Mouse (Mus musculus) forebrain, embryonic 10.5 days (tissue): Measurements from ENCODE around the gene Clstn1. TPM values are rescaled to one million over a fixed set of nuclear protein-coding genes. Genes with fewer than 3 reads are reported as not detected.

Experiments used
- DNase-seq: peaks from one replicate; pipeline ENCODE4 v3.0.0-alpha.2; 2017; ENCODE audit warnings: low spot score; ENCODE audit errors: extremely low spot score
- H3K27ac ChIP-seq: fragments of 300-500 bp; sonication (generic); 2 replicates; pipeline ENCODE4 v1.5.1; 2016; ENCODE audit warnings: mild to moderate bottlenecking
- H3K27me3 ChIP-seq: fragments of 300-500 bp; sonication (generic); 2 replicates; pipeline ENCODE4 v1.6.1; 2016; ENCODE audit warnings: mild to moderate bottlenecking; ENCODE audit not compliant: poor library complexity, severe bottlenecking
- H3K36me3 ChIP-seq: fragments of 300-500 bp; sonication (generic); replicated peaks from 2 replicates; pipeline ENCODE4 v1.6.1; 2016; ENCODE audit warnings: mild to moderate bottlenecking, moderate library complexity
- H3K4me1 ChIP-seq: fragments of 300-500 bp; sonication (generic); 2 replicates; pipeline ENCODE4 v1.6.1; 2016
- H3K4me3 ChIP-seq: fragments of 300-500 bp; sonication (generic); 2 replicates; pipeline ENCODE4 v1.5.1; 2016; ENCODE audit warnings: mild to moderate bottlenecking, moderate library complexity
- H3K9me3 ChIP-seq: fragments of 300-500 bp; sonication (generic); 2 replicates; pipeline ENCODE4 v1.6.1; 2016; ENCODE audit warnings: mild to moderate bottlenecking, moderate library complexity
- WGBS: fragments of 180-500 bp; shearing (Covaris S2); methylation state at CpG from one replicate; pipeline ENCODE4 v1.1.7; 2016; 5-methylcytosine and 5-hydroxymethylcytosine counted together
- polyA plus RNA-seq: library from polyadenylated mRNA; unstranded; fragments of >200 nt; fragmentation: Nextera tagmentation; extraction: Ambion mirVana; gene quantifications from 2 replicates; pipeline ENCODE4 v1.2.1, GENCODE M21; 2016

Clstn1 gene
- polyA plus RNA-seq, 1 experiment from 2014 or later = 17.8 TPM

DNA sequence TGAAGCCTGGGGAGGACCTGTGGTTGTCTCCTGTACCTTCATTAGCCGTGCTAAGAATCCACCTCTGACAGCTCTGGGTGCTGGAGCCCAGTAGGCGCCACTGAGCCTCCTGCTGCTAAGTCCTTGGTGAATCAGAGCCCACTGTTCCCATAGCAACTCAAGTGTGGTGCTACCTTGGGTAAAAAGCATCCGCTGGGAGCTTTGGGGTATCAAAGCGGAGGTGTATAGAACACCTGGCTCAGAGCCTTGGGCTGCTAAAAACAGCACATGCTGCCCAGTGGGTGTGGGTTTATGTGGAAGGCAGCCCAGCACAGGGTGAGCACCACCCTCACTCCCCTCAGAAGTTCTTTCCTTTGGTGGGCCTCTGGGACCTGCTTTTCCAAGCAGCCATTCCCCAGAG, 30.2 kb upstream of the Clstn1 start:
- H3K36me3 ChIP-seq = peaks cover 57% of the 10 kb centered on the region
- 82% methylated on average over 4 of the region's 4 CpGs for WGBS

DNA sequence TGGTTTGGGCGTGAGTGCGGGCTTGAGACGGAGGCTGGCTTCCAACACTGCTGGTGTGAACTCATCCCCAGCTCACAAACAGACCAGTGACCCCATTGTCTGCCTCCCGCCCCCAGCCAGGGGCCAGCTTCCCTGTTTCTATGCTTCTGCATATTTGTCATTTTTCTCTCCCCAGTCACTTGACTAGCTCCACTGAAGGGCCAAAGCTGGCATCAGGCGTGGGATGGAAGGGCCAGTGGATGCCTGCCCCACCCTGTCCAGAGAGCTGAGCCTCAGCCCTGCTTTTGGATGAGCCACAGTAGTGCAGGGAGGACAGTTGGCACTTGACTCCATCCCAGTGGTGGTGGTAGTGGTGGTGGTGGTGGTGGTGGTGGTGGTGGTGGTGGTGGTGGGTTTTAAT, 28.4 kb upstream of the Clstn1 start:
- peaks cover 4% of the 10 kb centered on the region; the same call in 1 of the 2 replicates for H3K9me3 ChIP-seq
- H3K27ac ChIP-seq = no peak overlapping the region
- peaks cover 16% of the 10 kb centered on the region for H3K4me1 ChIP-seq
- WGBS = 91% methylated on average over 5 of the region's 5 CpGs
- DNase-seq = no peak
- peaks cover 49% of the 10 kb centered on the region for H3K36me3 ChIP-seq
- H3K4me3 ChIP-seq = no peak overlapping the region
- no peaks in the 10 kb centered on the region for H3K27me3 ChIP-seq

More for the DNA sequence above, 30.2 kb upstream of the Clstn1 start:
- no peak for DNase-seq
- Histone ChIP-seq H3K9me3 (peaks cover 4% of the 10 kb centered on the region; the same call in 1 of the 2 replicates), H3K4me3 (no peak overlapping the region), H3K27me3 (no peaks in the 10 kb centered on the region), H3K4me1 (peaks cover 4% of the 10 kb centered on the region; the same call in 1 of the 2 replicates), H3K27ac (no peak overlapping the region)

DNA sequence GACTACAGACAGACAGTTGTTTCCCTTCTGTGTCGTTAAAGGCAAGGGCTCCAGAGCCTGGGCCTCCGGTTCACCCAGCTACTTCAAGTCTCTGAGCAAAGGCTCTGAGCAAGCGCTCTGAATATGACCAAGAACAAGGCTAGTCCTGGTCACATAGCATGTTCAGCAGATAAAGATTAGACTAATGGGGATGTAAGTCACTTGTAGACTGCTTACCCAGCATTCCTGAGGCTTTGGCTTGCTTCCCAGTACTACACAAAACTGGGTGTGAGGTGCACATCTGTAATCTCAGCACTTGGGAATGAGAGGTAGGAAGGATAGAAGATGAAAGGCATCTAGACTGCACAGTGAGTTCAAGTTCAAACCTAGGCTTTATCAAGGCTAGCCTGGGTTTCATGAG, 27.9 kb upstream of the Clstn1 start:
- no peak for DNase-seq

DNA sequence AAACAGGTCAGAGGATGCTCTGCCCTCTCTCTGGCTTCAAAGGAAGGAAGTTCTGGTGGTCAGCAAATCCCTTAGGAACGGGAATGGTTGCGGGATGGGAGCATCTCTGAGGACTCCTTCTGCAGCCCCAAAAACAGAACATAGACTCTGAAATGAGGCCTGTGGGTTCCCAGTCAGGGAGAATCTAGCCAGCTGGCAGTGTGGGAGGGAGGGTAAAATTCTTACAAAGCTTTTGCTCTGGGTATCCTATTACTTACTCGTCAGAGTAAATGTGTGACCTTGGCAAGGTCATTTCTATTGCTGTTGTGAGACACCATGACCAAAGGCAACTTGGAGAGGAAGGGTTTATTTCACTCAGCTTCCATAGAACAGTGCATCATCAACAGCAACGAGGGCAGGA, 24.9 kb upstream of the Clstn1 start:
- Histone ChIP-seq H3K27me3 (0 out of 2 replicates have a peak, but pooled peaks cover 3% of the 10 kb centered on the region), H3K36me3 (peaks cover 61% of the 10 kb centered on the region), H3K4me3 (no peak overlapping the region), H3K4me1 (peaks cover 35% of the 10 kb centered on the region), H3K27ac (no peak overlapping the region), H3K9me3 (peaks cover 4% of the 10 kb centered on the region; the same call in 1 of the 2 replicates)
- no peak for DNase-seq
- WGBS = 84% methylated on average over 4 of the region's 4 CpGs

More for the DNA sequence above, 27.9 kb upstream of the Clstn1 start:
- Histone ChIP-seq H3K9me3 (peaks cover 4% of the 10 kb centered on the region; the same call in 1 of the 2 replicates), H3K4me1 (peaks cover 21% of the 10 kb centered on the region), H3K4me3 (no peak overlapping the region), H3K27ac (no peak overlapping the region), H3K27me3 (no peaks in the 10 kb centered on the region), H3K36me3 (peaks cover 49% of the 10 kb centered on the region)
- whole genome bisulfite sequencing = over 99% methylated on average over 3 of the region's 3 CpGs

DNA sequence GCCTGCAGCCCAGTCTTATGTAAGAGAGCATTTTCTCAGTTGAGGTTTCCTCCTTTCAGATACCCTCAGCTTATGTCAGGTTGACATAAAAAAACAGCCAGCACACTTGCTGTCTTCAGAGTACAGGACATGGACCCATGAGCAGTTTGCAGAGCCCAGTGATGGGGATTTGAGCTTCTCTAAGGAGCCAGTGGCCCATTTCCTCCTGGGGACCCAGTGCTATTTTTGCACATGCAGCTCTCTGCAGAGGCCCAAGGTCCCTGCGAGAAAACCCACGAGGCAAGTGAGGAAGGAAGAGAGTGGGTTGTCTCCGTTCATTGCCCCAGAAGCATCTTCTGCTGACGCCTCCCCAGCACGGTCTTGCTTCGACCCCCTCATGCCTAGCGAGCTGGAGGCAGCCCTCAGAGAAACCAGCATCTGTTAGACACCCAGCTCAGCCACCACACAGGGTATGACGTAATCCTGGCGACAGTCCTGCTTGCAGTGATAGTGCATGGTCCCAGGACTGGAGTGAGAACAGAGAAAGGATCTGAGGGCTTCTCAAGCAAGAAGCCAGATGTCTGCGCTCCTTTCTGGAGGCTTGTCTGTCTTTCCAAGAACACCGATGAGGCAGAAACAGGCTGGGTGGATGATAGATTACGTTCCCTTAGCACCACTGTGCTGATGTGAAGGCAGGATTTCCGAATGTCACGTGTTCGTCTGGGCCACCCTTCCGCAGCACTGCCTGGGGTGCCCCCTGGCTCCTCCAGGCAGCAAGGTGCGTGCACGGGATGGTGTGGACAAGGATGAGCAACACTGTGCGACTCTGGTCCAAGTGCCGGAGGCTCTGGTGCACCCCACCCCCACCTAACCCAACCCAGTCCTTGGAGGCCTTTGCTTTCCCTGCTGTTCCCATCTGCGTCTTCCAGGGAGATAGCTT, 24.0 kb upstream of the Clstn1 start:
- Histone ChIP-seq H3K4me1 (peaks cover 39% of the 10 kb centered on the region), H3K27ac (peak overlapping the region; percentile 74), H3K36me3 (peaks cover 58% of the 10 kb centered on the region)

DNA sequence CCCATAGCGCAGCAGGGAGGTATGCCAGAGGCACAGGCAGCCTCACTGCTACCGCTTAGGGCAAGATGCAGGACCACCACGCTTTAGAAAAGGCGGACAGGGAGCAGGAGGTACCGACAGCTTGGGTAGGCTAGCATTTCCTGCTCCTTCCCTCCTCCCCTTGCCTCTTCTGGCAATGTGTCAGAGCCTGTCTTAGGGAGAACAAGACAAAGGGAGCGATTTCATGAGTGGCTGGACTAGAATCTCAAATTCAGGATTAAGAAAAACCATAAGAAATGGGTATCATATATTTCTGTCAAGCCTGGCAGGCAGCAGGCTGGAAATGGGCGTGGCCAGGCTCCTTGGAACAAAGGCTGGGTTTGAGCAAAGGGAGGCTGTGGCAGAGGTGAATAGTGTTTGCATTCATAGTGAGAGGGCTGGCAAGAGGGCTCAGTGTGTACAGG, 23.3 kb upstream of the Clstn1 start:
- H3K4me1 ChIP-seq = peaks cover 44% of the 10 kb centered on the region
- H3K36me3 ChIP-seq = peaks cover 52% of the 10 kb centered on the region
- WGBS = 36% methylated on average over 7 of the region's 7 CpGs
- H3K9me3 ChIP-seq = peaks cover 4% of the 10 kb centered on the region; the same call in 1 of the 2 replicates
- peak overlapping the region; percentile 74 for H3K27ac ChIP-seq
- 0 out of 2 replicates have a peak, but pooled peaks cover 3% of the 10 kb centered on the region for H3K27me3 ChIP-seq
- DNase-seq = no peak
- no peak overlapping the region for H3K4me3 ChIP-seq

More for the DNA sequence above, 24.0 kb upstream of the Clstn1 start:
- no peak for DNase-seq
- Histone ChIP-seq H3K27me3 (0 out of 2 replicates have a peak, but pooled peaks cover 3% of the 10 kb centered on the region), H3K9me3 (peaks cover 4% of the 10 kb centered on the region; the same call in 1 of the 2 replicates), H3K4me3 (no peak overlapping the region)
- 69% methylated on average over 21 of the region's 21 CpGs for WGBS

DNA sequence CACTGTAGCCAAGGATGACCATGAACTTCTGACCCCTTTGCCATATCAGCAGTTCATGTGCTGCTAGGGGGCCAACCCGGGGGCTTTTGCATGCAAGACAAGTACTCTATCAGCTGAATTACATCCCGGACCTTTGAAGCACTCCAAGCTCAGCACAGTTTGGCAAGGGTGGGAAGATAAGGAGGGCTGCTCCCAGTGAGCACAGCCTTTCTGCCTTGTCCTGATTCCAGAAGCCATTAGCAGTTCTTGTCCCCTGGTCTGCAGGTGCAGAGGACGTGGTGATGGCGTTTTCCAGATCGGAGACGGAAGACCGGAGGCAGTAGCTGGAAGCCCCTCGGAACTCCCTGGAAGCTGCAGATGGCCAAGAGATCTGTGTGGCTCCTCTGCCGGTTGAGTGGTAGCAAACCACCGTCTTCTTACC, 22.3 kb upstream of the Clstn1 start:
- no peak for DNase-seq
- H3K9me3 ChIP-seq = peaks cover 4% of the 10 kb centered on the region; the same call in 1 of the 2 replicates
- peaks cover 41% of the 10 kb centered on the region for H3K36me3 ChIP-seq
- no peak overlapping the region for H3K27ac ChIP-seq
- WGBS = 88% methylated on average over 10 of the region's 10 CpGs
- peaks cover 52% of the 10 kb centered on the region for H3K4me1 ChIP-seq
- H3K4me3 ChIP-seq = no peak overlapping the region
- H3K27me3 ChIP-seq = 0 out of 2 replicates have a peak, but pooled peaks cover 3% of the 10 kb centered on the region

DNA sequence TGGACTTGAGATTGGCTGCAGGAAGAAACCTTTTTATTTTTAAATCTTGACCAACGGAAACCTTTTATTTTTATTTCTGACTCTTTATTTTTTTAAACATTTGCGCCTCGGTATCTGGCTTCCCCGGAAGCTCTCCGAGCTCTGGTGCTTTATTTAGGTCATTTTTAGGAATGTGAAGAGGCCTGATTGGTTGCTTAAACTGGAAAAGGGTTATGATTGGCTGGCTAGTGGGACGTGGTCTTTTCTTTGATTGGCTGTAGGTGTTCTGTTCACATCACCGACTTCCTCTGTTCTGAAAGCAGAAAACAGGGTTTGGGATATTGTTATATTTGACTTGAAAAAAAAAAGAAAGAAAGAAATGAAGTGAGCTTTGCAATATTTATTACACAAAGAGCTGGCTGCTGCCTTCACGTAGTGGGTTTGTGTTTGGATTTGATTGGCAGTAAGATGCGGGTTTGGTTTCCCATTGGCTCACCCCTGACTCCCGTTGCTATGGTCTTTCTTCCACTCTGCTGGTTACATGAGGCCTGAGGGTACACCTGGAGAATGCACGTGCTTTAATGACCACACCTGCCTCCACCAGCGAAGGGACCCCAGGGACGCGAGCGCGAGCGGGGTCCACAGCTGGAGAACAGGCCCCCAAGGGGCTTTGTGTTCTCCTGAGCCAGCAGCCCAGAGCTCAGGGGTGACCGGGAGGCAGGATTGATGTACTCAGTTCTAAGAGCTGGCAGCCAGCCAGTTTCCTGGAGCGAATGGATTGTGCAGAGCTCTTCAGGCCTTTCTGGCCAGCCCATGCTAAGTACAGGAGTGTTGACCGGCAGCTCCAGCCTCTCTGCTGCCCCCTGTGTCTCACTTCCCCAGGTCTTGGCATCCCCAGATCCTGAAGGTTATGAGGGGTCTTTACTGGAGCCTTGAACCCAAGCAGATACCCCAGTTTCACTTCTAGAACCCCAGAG, 21.5 kb upstream of the Clstn1 start:
- peaks cover 4% of the 10 kb centered on the region; the same call in 1 of the 2 replicates for H3K9me3 ChIP-seq
- peaks cover 34% of the 10 kb centered on the region for H3K36me3 ChIP-seq
- 77% methylated on average over 20 of the region's 20 CpGs for WGBS
- H3K4me3 ChIP-seq = no peak overlapping the region
- peaks cover 60% of the 10 kb centered on the region for H3K4me1 ChIP-seq
- H3K27me3 ChIP-seq = 0 out of 2 replicates have a peak, but pooled peaks cover 3% of the 10 kb centered on the region
- no peak for DNase-seq
- H3K27ac ChIP-seq = peak overlapping the region; percentile 64

DNA sequence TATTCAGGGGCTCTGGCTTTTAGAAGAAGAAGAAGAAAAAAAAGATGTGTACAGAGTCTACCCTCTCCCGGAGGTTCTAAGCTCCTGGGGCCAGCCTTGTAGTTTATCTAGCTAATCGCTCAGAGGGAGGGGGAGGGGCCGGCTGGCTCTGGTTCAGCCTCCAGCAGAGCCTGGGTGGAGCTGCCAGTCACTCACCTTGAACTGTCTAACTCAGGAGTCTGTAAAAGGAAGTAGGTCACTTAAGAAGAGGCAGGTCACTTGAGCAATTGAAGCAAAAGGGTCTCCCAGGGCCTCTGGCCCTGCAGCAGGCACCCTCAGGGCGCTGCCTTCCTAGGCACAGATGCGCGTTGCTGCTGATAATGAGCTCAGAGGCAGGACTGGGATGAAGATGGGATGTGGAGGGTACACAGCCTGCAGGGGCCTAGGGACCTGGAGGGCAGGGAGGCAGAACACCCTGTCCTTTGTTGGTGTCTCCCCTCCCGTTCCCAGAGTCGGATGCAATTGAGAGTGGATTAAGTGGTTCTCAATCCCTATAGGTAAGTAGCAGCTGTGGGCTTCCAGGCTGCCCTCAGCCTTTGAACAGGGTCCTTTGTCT, 18.7 kb upstream of the Clstn1 start:
- H3K9me3 ChIP-seq = no peaks in the 10 kb centered on the region
- H3K27ac ChIP-seq = peak overlapping the region; percentile 65
- peaks cover 17% of the 10 kb centered on the region for H3K27me3 ChIP-seq
- H3K4me1 ChIP-seq = peaks cover 71% of the 10 kb centered on the region
- DNase-seq = no peak
- no peak overlapping the region for H3K4me3 ChIP-seq
- peaks cover 21% of the 10 kb centered on the region for H3K36me3 ChIP-seq
- 6% methylated on average over 8 of the region's 8 CpGs for WGBS

DNA sequence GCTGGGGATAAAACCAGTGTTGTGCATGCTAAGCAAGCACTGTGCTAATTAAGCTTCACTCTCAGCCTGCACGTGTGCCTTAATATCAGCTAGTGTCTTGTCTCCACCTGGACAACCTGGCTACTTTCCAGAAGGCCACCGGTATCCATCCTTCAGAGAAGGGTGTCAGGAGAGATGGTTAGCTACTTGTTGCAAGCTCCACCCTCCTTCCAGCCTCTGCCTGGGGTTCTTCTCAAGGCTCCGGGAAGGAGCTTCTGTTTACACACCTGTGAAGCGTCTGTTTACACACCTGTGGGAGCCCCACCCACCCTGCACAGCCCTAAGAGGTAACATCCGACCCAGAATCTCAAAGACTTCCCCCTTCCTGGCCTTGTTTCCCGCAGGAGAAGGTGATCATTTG, 17.6 kb upstream of the Clstn1 start:
- 64% methylated on average over 6 of the region's 6 CpGs for WGBS
- no peak overlapping the region for H3K4me3 ChIP-seq

DNA sequence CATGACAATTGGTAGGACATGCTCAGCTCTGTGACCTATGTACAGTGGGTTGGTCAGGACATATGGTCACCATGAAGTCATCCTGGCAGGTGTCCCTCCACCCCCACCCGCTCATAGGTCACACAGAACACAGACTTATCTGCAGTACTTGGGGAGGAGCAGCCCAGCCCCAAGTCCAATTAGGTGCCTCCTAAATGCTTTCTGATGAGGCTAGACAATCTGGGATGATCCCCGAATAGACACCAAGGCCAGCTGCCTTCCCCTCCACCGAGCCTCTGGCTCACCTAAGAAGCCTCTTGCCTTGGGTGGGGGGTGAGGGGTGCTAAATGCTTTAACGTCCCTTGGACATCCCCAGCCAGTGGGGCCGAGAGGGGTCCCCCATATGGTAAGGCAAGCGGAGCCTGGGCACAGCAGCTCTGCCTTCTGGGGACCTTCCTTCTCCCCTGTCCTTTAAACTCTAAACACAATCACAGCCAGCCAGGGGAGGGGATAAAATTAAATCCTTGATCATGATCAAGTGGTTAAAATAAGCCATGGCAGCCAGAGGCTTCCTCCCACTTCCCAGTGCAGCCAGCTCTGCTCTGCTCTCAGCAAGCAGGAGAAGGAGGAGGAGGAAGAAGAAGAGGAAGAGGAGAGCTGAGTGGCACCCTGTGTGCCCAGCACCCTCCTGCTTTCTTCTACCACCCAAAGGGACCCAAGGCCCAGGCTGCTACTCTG, 16.3 kb upstream of the Clstn1 start:
- Histone ChIP-seq H3K27ac (no peak overlapping the region), H3K4me1 (peaks cover 63% of the 10 kb centered on the region), H3K4me3 (no peak overlapping the region), H3K36me3 (peaks cover 14% of the 10 kb centered on the region), H3K9me3 (no peaks in the 10 kb centered on the region), H3K27me3 (peaks cover 29% of the 10 kb centered on the region)
- no peak for DNase-seq
- WGBS = 84% methylated on average over 6 of the region's 6 CpGs

More for the DNA sequence above, 17.6 kb upstream of the Clstn1 start:
- Histone ChIP-seq H3K9me3 (no peaks in the 10 kb centered on the region), H3K27ac (no peak overlapping the region), H3K36me3 (peaks cover 21% of the 10 kb centered on the region), H3K27me3 (peaks cover 18% of the 10 kb centered on the region), H3K4me1 (peaks cover 66% of the 10 kb centered on the region)
- DNase-seq = no peak
